Mouse (Mus musculus) brain, embryonic 14.5 days (tissue): ENCODE results near the gene Gm28372.

ENCODE experiments used
- CTCF ChIP-seq: fragments of 200-500 bp; IDR thresholded peaks from 2 replicates; pipeline ENCODE4 v1.5.1; 2012; ENCODE audit warnings: inconsistent platforms, mild to moderate bottlenecking, moderate library complexity, borderline replicate concordance; ENCODE audit not compliant: insufficient read depth, insufficient read length; ENCODE audit errors: extremely low read depth
- POLR2A ChIP-seq: fragments of 200-500 bp; IDR thresholded peaks from 2 replicates; pipeline ENCODE4 v1.6.1; 2012; ENCODE audit warnings: mild to moderate bottlenecking, inconsistent platforms, borderline replicate concordance; ENCODE audit not compliant: poor library complexity, insufficient read depth, insufficient read length, severe bottlenecking; ENCODE audit errors: extremely low read depth

DNA sequence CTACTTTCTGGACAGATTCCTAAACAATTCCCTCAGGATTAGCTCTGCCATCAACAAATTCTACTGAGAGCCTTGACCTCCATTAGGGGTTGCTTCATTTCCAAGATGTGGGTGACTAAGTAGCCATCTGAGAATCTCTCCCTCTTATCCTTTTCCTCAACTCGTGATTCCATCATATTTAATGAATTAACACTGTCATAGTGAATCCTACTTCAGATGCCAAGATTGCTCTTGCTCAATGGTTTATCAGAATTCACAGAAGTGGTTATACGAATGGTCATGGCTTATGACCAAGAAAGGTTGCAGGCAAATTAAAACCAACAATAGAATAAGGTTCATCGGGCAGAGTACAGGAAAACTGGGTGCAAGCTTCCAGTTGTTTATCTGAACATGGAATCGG, 3.1 kb upstream of the Gm28372 start:
- TF ChIP-seq CTCF, result no peak
- no peak for TF ChIP-seq POLR2A
